8 mouse cellular contexts compared by ENCODE assay signal in genomic region chr10:10557570-10558336, GRCm38 (mm10). TPM values are rescaled to one million over a fixed set of nuclear protein-coding genes. Genes with fewer than 3 reads are reported as not detected.
A peak's percentile ranks its signal among the peaks of the same experiment; 100 is the strongest.
DNase-seq lines count a peak whose midpoint lies in the region; ATAC-seq lines count a peak whose summit lies in the region.

Rab32 (minus strand) TSS chr10:10558265.

- peak; percentile 74 for DNase-seq in T-cell, adult 2 months (ENCODE audit: low spot score)
- DNase-seq in cerebellum, postnatal 36 days: peak; percentile 92 to 93
- DNase-seq in frontal cortex, postnatal 36 days (ENCODE audit: low spot score in 2 of 2): peak; percentile 83 to 88
- DNase-seq in hindbrain, embryonic 14.5 days (ENCODE audit: low spot score): peak; percentile 83
- DNase-seq in layer of hippocampus, postnatal 25 days (ENCODE audit: extremely low spot score in 1 of 2, low spot score in 1 of 2): peak; percentile 91 to 97
- peak; percentile 96 for DNase-seq in lung, postnatal 14 days
- DNase-seq in ovary, postnatal 36 days (ENCODE audit: low spot score): peak; percentile 93
- DNase-seq in thymus, postnatal 25 days: peak; percentile 89

- no peaks in the 10 kb centered on the region for H3K9me3 ChIP-seq in hindbrain, embryonic 14.5 days (ENCODE audit: control insufficient read depth, low read length)

- WGBS in hindbrain, embryonic 14.5 days: under 1% methylated on average over 51 of the region's 51 CpGs

- ATAC-seq in hindbrain, embryonic 14.5 days (ENCODE audit: low FRiP score): peak; percentile 97

- peak within 1 kb of the TSS; percentile 60 for H3K9ac ChIP-seq in hindbrain, embryonic 14.5 days

- H3K4me2 ChIP-seq in hindbrain, embryonic 14.5 days (replicated peaks): peak within 1 kb of the TSS; percentile 99

- no peaks in the 10 kb centered on the region for H3K27me3 ChIP-seq in hindbrain, embryonic 14.5 days (ENCODE audit: control insufficient read depth, insufficient read depth, low read length)

- peaks cover 6% of the 10 kb centered on the region; the same call in 1 of the 2 replicates for H3K4me1 ChIP-seq in hindbrain, embryonic 14.5 days (replicated peaks; ENCODE audit: control insufficient read depth, insufficient read depth, low read length)

- no peak within 1 kb of the TSS for H3K27ac ChIP-seq in hindbrain, embryonic 14.5 days

- H3K36me3 ChIP-seq in hindbrain, embryonic 14.5 days (replicated peaks; ENCODE audit: control insufficient read depth, insufficient read depth): no peaks in the 10 kb centered on the region

- H3K4me3 ChIP-seq in hindbrain, embryonic 14.5 days (replicated peaks; ENCODE audit: low read length): peak within 1 kb of the TSS; percentile 63

RNA-seq across cellular contexts. Expression of gene Rab32, which starts in this region (rescaled TPM):
- 4.6 and 6.2 TPM in 2 replicates for polyA plus RNA-seq in hindbrain, embryonic 14.5 days (2014; fragmentation: Nextera tagmentation; extraction: Ambion mirVana)
- 1 to 10 TPM; 2.9 TPM for total RNA-seq in layer of hippocampus, postnatal 25 days (2021)
